Mouse (Mus musculus) liver, postnatal 0 days (tissue): ENCODE measurements around the gene Pkd2l1. TPM values are rescaled to one million over a fixed set of nuclear protein-coding genes. Genes with fewer than 3 reads are reported as not detected.

Experiments
- ATAC-seq: fragments of 200-750 bp; cut with Nextera tagmentation; 2 replicates; pipeline ENCODE4 v1.8.0; 2017; ENCODE audit warnings: mild to moderate bottlenecking, moderate library complexity
- DNase-seq: peaks from one replicate; pipeline ENCODE4 v3.0.0-alpha.2; 2016
- H3K27ac ChIP-seq: fragments of 300-500 bp; sonication (generic); 2 replicates; pipeline ENCODE4 v1.5.1; 2014; ENCODE audit warnings: antibody characterized with exemption, moderate library complexity, mild to moderate bottlenecking, low read depth
- H3K27me3 ChIP-seq: fragments of 300-500 bp; sonication (generic); 2 replicates; pipeline ENCODE4 v1.6.1; 2014; ENCODE audit warnings: low read length, control low read depth, mixed read lengths; ENCODE audit not compliant: insufficient read depth
- H3K36me3 ChIP-seq: fragments of 300-500 bp; sonication (generic); replicated peaks from 2 replicates; pipeline ENCODE4 v1.6.1; 2014; ENCODE audit warnings: mild to moderate bottlenecking, control low read depth, low read length, moderate library complexity, mixed read lengths; ENCODE audit not compliant: insufficient read depth
- H3K4me1 ChIP-seq: fragments of 300-500 bp; sonication (generic); 2 replicates; pipeline ENCODE4 v1.6.1; 2014; ENCODE audit warnings: antibody characterized with exemption, mild to moderate bottlenecking, control low read depth; ENCODE audit not compliant: insufficient read depth
- H3K4me2 ChIP-seq: fragments of 300-500 bp; sonication (generic); 2 replicates; pipeline ENCODE4 v1.6.1; 2014; ENCODE audit warnings: low read depth, mild to moderate bottlenecking, low read length, moderate library complexity, mixed read lengths
- H3K4me3 ChIP-seq: fragments of 300-500 bp; sonication (generic); 2 replicates; pipeline ENCODE4 v1.5.1; 2014; ENCODE audit warnings: low read depth, low read length
- H3K9ac ChIP-seq: fragments of 300-500 bp; sonication (generic); replicated peaks from 2 replicates; pipeline ENCODE4 v1.6.1; 2014; ENCODE audit warnings: mild to moderate bottlenecking, moderate library complexity
- H3K9me3 ChIP-seq: fragments of 300-500 bp; sonication (generic); 2 replicates; pipeline ENCODE4 v1.6.1; 2016; ENCODE audit warnings: mild to moderate bottlenecking, control low read depth, low read length, mixed read lengths
- CTCF ChIP-seq: sonication (generic); IDR thresholded peaks from 2 replicates; pipeline ENCODE4 v1.5.1; 2016; ENCODE audit warnings: antibody characterized with exemption, low read depth
- EP300 ChIP-seq: IDR thresholded peaks from 2 replicates; pipeline ENCODE4 v1.6.1; 2016; ENCODE audit warnings: antibody characterized with exemption, low read depth, mild to moderate bottlenecking
- WGBS: fragments of 180-500 bp; shearing (Covaris S2); extraction: QIAGEN DNeasy Blood & Tissue Kit; methylation state at CpG from one replicate; pipeline ENCODE4 v1.1.7; 2014; ENCODE audit not compliant: insufficient replicate concordance; 5-methylcytosine and 5-hydroxymethylcytosine counted together
- polyA plus RNA-seq: library from polyadenylated mRNA; unstranded; fragments of >200 nt; fragmentation: Nextera tagmentation; extraction: Ambion mirVana; gene quantifications from 2 replicates; pipeline ENCODE4 v1.2.1, GENCODE M21; 2015

Gene Pkd2l1
- polyA plus RNA-seq = not detected in 2 replicates

DNA sequence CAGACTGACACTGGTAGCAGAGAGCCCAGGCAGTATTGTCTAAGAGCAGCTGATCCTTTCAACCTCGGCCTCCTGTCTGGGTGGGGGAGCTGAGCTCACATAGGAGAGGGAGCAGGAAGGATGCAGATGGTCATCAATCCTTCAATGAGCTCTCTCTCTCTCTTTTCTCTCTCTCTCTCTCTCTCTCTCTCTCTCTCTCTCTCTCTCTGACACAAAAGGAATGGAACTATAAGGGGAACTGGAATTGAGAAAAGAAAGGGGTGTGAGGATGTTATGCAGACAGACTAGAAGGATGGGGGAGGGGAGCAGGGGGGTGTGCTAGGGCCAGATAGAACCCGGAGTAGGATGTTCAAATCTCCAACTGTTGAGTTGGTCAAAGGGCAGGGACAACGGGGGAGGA, at the start of gene Pkd2l1:
Pkd2l1 (minus strand) TSS at position 101 of the 400 bp plus-strand sequence.
- no peaks in the 10 kb centered on the region for H3K36me3 ChIP-seq
- H3K4me2 ChIP-seq = no peak within 1 kb of the TSS
- H3K27me3 ChIP-seq = 0 out of 2 replicates have a peak, but pooled peaks cover 2% of the 10 kb centered on the region
- no peak within 1 kb of the TSS for H3K27ac ChIP-seq
- H3K4me3 ChIP-seq = no peak within 1 kb of the TSS
- H3K4me1 ChIP-seq = no peaks in the 10 kb centered on the region
- H3K9ac ChIP-seq = no peak within 1 kb of the TSS
- no peaks in the 10 kb centered on the region for H3K9me3 ChIP-seq
- no peak for ATAC-seq
- WGBS = 9% methylated on average over 3 of the region's 3 CpGs
- DNase-seq = no peak
- TF ChIP-seq EP300 (no peak), CTCF (no peak)

DNA sequence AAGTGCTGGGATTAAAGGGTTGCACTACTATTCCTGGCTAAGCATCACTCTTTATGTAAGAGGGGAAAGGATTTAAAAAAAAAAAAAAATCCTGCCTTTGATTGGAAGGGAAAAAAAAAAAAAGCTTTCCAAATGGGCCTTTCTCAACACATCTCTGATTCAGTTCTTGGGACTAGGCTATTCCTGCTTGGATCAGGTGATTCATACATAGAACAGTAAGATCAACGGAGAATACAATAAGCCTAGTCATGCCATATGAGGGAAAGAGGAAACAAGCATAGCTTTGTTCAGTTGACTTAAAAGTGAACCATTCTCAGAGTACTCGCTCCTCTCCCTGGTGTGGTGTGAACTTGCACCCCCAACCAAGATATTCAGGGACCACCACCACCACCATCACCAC, 46.7 kb upstream of the Pkd2l1 start:
- H3K9ac ChIP-seq = no peak overlapping the region
- no peak for TF ChIP-seq EP300
- TF ChIP-seq CTCF = no peak
- H3K4me2 ChIP-seq = no peak overlapping the region
- WGBS = 48% methylated on average over 2 of the region's 2 CpGs
- H3K36me3 ChIP-seq = no peaks in the 10 kb centered on the region
- no peaks in the 10 kb centered on the region for H3K9me3 ChIP-seq
- H3K27me3 ChIP-seq = no peaks in the 10 kb centered on the region
- no peak overlapping the region for H3K27ac ChIP-seq
- H3K4me1 ChIP-seq = no peaks in the 10 kb centered on the region
- DNase-seq = no peak
- no peak for ATAC-seq
- no peak overlapping the region for H3K4me3 ChIP-seq

DNA sequence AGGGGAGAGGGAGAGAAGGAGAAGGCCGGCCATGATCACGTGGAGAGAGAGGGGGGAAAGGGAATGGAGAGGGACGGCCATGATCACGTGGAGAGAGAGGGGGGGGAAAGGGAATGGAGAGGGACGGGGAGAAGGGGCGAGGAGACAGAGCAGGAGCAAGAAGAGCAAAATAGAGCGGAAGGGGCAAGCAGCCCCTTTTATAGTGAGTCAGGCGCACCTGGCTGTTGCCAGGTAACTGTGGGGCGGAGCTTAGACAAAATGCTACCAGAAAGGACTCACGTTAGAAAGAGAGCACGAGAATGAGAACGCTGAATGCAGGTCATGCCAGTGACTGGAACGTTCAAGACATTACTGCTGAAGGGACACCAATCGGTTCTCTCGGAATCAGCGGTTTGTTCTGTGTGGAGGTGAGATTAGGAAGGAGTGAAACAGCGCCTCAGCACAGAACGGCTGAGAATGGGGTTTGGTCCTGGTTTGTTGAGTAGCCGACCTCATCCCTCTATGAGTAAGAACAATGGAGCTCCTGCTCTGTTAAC, 45.3 kb upstream of the Pkd2l1 start:
- no peak overlapping the region for H3K27ac ChIP-seq
- no peaks in the 10 kb centered on the region for H3K36me3 ChIP-seq
- H3K4me1 ChIP-seq = no peaks in the 10 kb centered on the region
- H3K9ac ChIP-seq = no peak overlapping the region
- peak overlapping the region; percentile 42; the same call in 1 of the 2 replicates for H3K4me2 ChIP-seq
- H3K4me3 ChIP-seq = no peak overlapping the region
- no peak for ATAC-seq
- no peak for DNase-seq
- H3K9me3 ChIP-seq = no peaks in the 10 kb centered on the region
- 15% methylated on average over 19 of the region's 19 CpGs for WGBS
- no peaks in the 10 kb centered on the region for H3K27me3 ChIP-seq
- TF ChIP-seq EP300 (no peak), CTCF (no peak)

DNA sequence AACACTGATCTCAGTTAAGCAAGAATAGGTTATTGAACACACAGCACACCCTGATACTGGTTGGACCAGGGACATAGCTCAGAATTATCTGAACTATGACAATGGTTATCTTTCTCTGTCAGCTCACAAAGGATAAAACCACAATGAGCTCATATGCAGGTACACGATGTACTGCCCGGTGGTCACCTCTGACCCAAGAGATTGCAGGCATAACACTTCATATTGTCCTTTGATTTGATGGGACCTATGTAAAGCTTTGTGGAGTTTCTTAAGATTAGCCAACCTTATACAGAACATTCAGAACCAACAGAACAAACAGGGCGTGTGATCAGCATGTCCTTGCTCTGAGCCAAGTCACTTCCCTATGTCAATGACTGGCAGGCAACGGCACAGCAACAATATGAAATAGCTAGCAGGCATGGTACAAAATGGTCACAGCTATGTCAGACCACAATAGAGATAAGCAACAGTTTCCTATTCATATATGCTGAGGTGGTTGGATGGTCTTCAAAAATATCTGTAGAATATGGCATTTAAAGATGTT, 39.4 kb upstream of the Pkd2l1 start:
- no peak for ATAC-seq
- no peaks in the 10 kb centered on the region for H3K9me3 ChIP-seq
- H3K27me3 ChIP-seq = no peaks in the 10 kb centered on the region
- no peak for DNase-seq
- H3K4me2 ChIP-seq = no peak overlapping the region
- 46% methylated on average over 4 of the region's 4 CpGs for WGBS
- no peak overlapping the region for H3K27ac ChIP-seq
- H3K4me3 ChIP-seq = no peak overlapping the region
- no peaks in the 10 kb centered on the region for H3K36me3 ChIP-seq
- no peak overlapping the region for H3K9ac ChIP-seq
- H3K4me1 ChIP-seq = no peaks in the 10 kb centered on the region
- no peak for TF ChIP-seq CTCF
- peak; percentile 80 for TF ChIP-seq EP300

DNA sequence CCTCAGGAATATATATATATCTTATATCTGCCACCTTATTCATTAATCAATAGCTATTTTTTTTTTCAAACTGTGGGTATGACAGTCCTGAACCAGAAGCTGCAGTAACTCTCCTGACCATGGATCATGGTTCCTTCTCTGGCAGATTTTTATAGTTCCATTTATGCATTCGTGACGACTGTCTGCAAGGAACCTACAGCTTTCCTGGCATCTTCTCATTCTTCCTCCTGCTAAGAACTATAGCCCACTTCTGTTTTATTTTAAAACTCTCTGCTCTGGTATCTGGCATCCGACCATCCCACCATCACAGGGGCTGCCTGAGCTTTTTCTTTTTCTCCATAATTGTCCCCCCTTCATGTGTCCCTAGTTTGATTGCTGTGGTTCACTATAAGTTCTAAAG, 38.0 kb upstream of the Pkd2l1 start:
- ATAC-seq = no peak
- Histone ChIP-seq H3K4me3 (no peak overlapping the region), H3K27me3 (no peaks in the 10 kb centered on the region), H3K9ac (no peak overlapping the region), H3K27ac (no peak overlapping the region), H3K4me2 (no peak overlapping the region), H3K4me1 (no peaks in the 10 kb centered on the region), H3K36me3 (no peaks in the 10 kb centered on the region), H3K9me3 (no peaks in the 10 kb centered on the region)
- WGBS = 62% methylated on average over 3 of the region's 3 CpGs
- no peak for DNase-seq
- TF ChIP-seq CTCF = no peak
- TF ChIP-seq EP300 = no peak

DNA sequence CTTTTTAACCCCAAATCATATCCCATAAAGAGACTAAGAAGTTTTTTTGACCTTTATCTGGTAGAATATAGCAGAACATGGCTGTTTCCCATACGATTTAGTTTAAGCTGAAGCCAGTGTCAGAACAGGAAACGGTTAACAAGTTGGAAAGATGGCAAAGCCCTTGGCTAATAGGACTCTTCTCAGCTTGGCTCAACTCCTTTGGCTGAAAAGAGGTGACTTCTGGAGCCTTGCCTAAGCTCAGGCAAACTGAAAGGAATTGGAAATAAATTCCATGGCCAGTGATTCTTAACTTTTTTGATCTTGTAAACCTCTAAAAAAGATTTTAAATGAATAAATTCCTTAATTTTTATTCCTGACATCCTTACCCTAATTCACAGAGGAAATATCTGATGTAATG, 37.5 kb upstream of the Pkd2l1 start:
- H3K27me3 ChIP-seq = no peaks in the 10 kb centered on the region
- no peak overlapping the region for H3K4me2 ChIP-seq
- DNase-seq = no peak
- H3K36me3 ChIP-seq = no peaks in the 10 kb centered on the region
- ATAC-seq = no peak
- WGBS = 67% methylated on average over 2 of the region's 2 CpGs
- H3K4me3 ChIP-seq = no peak overlapping the region
- no peak overlapping the region for H3K9ac ChIP-seq
- no peaks in the 10 kb centered on the region for H3K9me3 ChIP-seq
- TF ChIP-seq CTCF = no peak
- no peak for TF ChIP-seq EP300
- H3K27ac ChIP-seq = no peak overlapping the region
- H3K4me1 ChIP-seq = no peaks in the 10 kb centered on the region
